Mouse (Mus musculus) midbrain, embryonic 12.5 days (tissue): ENCODE data around the gene Crip1. TPM values are rescaled to one million over a fixed set of nuclear protein-coding genes. Genes with fewer than 3 reads are reported as not detected.
A peak's percentile ranks its signal among the peaks of the same experiment; 100 is the strongest.

ENCODE experiments used
- ATAC-seq: fragments of 200-750 bp; cut with Nextera tagmentation; 2 replicates; pipeline ENCODE4 v1.8.0; 2017; ENCODE audit warnings: low read depth, moderate TSS enrichment, moderate library complexity; ENCODE audit not compliant: low FRiP score
- H3K27ac ChIP-seq: fragments of 300-500 bp; sonication (generic); replicated peaks from 2 replicates; pipeline ENCODE4 v1.5.1; 2016; ENCODE audit warnings: mild to moderate bottlenecking
- H3K27me3 ChIP-seq: fragments of 300-500 bp; sonication (generic); 2 replicates; pipeline ENCODE4 v1.6.1; 2016; ENCODE audit warnings: mild to moderate bottlenecking
- H3K36me3 ChIP-seq: fragments of 300-500 bp; sonication (generic); 2 replicates; pipeline ENCODE4 v1.6.1; 2016
- H3K4me1 ChIP-seq: fragments of 300-500 bp; sonication (generic); 2 replicates; pipeline ENCODE4 v1.6.1; 2016
- H3K4me2 ChIP-seq: fragments of 300-500 bp; sonication (generic); replicated peaks from 2 replicates; pipeline ENCODE4 v1.6.1; 2016; ENCODE audit warnings: mild to moderate bottlenecking, moderate library complexity
- H3K4me3 ChIP-seq: fragments of 300-500 bp; sonication (generic); 2 replicates; pipeline ENCODE4 v1.5.1; 2016; ENCODE audit warnings: mild to moderate bottlenecking
- H3K9ac ChIP-seq: fragments of 300-500 bp; sonication (generic); replicated peaks from 2 replicates; pipeline ENCODE4 v1.6.1; 2016; ENCODE audit warnings: mild to moderate bottlenecking, moderate library complexity
- H3K9me3 ChIP-seq: fragments of 300-500 bp; sonication (generic); 2 replicates; pipeline ENCODE4 v1.6.1; 2016; ENCODE audit warnings: mild to moderate bottlenecking
- WGBS: fragments of 180-500 bp; shearing (Covaris S2); methylation state at CpG from one replicate; pipeline ENCODE4 v1.1.7; 2016; 5-methylcytosine and 5-hydroxymethylcytosine counted together
- polyA plus RNA-seq: library from polyadenylated mRNA; unstranded; fragments of >200 nt; fragmentation: Nextera tagmentation; extraction: Ambion mirVana; gene quantifications from 2 replicates; pipeline ENCODE4 v1.2.1, GENCODE M21; 2016

Gene Crip1
- polyA plus RNA-seq, 1 experiment from 2014 or later: 86.3 TPM

DNA sequence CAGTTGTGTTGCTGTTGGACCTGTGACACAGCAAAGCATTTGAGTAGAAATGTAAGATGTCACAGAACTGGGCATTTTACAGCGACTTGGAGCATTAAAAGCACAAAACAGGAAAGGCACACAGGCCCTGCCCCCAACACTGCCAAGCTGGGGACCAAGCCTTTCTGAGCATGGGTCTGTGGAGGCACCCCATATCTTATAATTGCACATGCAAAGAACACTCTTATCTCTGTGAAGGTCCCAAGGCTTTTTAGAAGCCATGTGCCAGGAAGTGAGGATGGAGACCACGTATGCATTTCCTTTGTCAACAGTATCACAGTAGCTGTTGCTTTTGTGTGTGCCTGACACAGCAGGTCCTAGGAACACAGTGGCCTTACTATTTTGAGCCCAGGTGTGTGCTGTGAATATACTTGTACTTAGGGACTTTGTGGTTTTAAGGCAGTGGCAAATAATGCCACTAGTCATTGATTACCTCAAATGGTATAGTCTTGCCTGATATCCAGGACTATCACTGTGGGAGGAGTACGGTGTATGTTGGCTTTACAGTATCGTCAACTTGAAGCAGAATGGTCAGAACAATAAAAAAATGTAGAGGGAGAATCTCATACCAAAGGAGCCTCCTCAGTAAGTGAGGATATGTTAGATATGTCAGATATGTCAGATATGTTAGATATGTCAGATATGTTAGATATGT is 38.5 kb upstream of the Crip1 start:
- Histone ChIP-seq H3K36me3 (peaks cover 25% of the 10 kb centered on the region), H3K27me3 (no peaks in the 10 kb centered on the region), H3K4me3 (no peak overlapping the region), H3K4me2 (no peak overlapping the region), H3K27ac (no peak overlapping the region), H3K9ac (no peak overlapping the region), H3K4me1 (peaks cover 21% of the 10 kb centered on the region), H3K9me3 (no peaks in the 10 kb centered on the region)
- ATAC-seq: no peak
- WGBS: 90% methylated on average over 4 of the region's 4 CpGs

DNA sequence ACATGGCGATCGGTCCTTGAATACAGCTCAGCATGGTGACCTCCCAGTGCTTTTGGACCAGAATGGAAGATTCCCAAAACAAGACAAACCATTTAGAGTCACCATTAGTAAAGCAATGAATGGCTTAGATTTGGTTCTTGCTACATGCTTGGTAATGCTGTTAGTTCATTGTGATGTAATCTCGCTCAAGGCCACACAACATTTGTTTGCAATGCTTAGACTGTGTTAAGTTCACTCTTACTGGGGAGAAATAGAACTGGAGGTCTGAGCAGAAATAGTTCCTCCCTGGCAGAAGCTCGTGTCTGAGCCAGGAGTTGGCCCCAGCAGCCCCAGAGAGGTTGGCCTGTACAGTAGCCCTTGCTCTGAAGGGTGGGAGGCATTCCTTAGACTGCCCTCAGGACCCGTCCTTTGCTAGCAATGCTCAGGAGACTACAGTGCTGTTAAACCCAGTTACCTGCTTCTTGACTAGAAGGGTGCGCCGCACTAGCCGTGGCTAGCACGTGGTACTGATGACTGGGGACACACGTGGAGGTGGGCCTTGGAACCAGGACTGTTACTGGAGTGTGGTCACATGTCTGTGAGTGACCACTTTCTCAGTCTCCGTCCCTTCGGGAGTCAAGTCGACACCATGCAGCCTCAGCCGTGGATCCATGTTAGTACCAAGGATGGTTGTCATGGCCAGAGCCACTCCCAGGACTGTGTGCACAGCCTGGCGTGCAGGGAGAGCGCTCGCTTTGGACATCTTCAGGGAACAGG is 37.4 kb upstream of the Crip1 start:
- H3K27me3 ChIP-seq: no peaks in the 10 kb centered on the region
- H3K4me2 ChIP-seq: no peak overlapping the region
- H3K4me3 ChIP-seq: no peak overlapping the region
- peaks cover 29% of the 10 kb centered on the region for H3K36me3 ChIP-seq
- no peaks in the 10 kb centered on the region for H3K9me3 ChIP-seq
- 86% methylated on average over 17 of the region's 17 CpGs for WGBS
- no peak for ATAC-seq
- H3K27ac ChIP-seq: no peak overlapping the region
- H3K4me1 ChIP-seq: peaks cover 10% of the 10 kb centered on the region; the same call in 1 of the 2 replicates
- H3K9ac ChIP-seq: no peak overlapping the region

DNA sequence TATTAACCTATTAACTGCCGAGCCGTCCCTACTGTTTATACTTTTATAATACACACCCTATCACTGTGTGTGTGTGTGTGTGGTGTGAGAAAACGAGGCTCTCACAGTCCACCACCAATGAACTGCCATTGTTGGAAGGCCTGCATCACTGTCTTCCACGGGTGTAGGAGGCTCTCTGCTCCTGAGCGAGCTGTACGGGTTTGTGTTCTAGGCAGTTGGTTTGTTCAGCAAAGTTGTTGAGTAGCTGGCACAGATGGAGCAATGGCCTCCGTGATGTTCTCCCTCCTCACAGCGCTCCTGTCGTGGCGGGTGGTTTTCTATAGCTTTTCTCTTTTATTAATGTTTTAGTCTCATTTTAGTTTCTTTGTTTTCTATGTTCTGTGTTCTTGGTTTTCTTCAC is 36.3 kb upstream of the Crip1 start:
- Histone ChIP-seq H3K4me1 (peaks cover 6% of the 10 kb centered on the region; the same call in 1 of the 2 replicates), H3K9me3 (no peaks in the 10 kb centered on the region), H3K4me2 (no peak overlapping the region), H3K27me3 (no peaks in the 10 kb centered on the region), H3K4me3 (no peak overlapping the region), H3K27ac (0 out of 2 replicates have a peak overlapping the region, but pooled peaks have one; percentile 25), H3K9ac (no peak overlapping the region), H3K36me3 (peaks cover 36% of the 10 kb centered on the region)
- WGBS: 89% methylated on average over 10 of the region's 10 CpGs
- no peak for ATAC-seq

DNA sequence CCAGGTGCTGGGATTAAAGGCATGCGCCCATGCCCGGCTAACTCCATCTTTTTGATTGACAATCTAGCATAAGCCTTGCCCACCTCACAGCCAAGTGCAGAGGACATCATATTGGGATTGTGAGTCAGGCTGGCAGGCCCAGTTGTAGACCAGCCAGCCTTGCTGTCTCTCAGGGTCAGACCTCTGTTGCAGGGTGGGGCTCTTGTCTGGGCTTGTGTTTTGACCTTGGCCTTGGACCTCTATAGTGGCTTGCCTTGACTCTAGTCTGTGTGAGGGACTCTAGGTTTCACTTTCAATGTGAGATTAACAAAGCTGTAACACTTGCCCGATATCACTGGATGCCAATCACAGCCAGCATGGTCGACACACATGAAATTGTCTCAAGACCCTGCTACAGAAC is 32.0 kb upstream of the Crip1 start:
- peaks cover 62% of the 10 kb centered on the region for H3K36me3 ChIP-seq
- H3K4me2 ChIP-seq: no peak overlapping the region
- H3K27ac ChIP-seq: no peak overlapping the region
- peaks cover 6% of the 10 kb centered on the region; the same call in 1 of the 2 replicates for H3K4me1 ChIP-seq
- ATAC-seq: no peak
- 92% methylated on average over 4 of the region's 4 CpGs for WGBS
- H3K4me3 ChIP-seq: no peak overlapping the region
- no peaks in the 10 kb centered on the region for H3K27me3 ChIP-seq
- H3K9me3 ChIP-seq: no peaks in the 10 kb centered on the region
- H3K9ac ChIP-seq: no peak overlapping the region

DNA sequence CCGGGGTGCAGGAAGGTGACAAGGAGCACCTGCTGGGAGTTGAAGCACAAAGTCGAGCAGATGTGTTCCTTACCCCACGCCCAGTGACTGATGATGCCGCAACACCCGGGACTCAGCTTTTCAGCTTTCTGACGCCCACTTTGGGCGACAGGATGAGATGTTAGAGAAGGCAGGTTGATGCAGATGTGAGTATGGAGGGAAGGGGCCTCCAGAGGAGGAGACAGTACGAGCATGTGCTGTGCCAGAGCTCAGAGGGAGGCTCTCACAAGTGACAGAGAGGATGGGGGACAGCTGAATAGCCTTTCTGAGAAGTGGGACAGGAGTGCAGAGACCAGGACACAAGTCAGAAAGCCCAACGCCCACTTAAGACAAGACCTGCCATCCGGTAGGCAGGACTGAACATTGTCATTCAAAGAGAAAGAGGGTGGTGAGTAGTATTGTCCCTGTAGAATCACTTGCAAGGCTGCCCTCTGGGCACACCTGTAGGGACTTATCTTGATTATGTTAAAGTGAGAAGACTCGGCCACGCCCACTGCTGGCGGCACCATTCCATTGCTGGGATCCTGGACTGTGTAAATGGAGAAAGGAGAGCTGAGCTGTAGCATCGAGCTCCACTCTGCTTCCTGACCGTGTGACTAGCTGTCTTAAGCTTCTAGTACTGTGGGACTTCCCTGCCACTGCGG is 31.1 kb upstream of the Crip1 start:
- Histone ChIP-seq H3K4me2 (no peak overlapping the region), H3K27me3 (no peaks in the 10 kb centered on the region), H3K9me3 (no peaks in the 10 kb centered on the region), H3K9ac (no peak overlapping the region), H3K4me3 (no peak overlapping the region), H3K27ac (no peak overlapping the region), H3K36me3 (peaks cover 66% of the 10 kb centered on the region), H3K4me1 (0 out of 2 replicates have a peak, but pooled peaks cover 2% of the 10 kb centered on the region)
- ATAC-seq: no peak
- WGBS: 90% methylated on average over 16 of the region's 16 CpGs

DNA sequence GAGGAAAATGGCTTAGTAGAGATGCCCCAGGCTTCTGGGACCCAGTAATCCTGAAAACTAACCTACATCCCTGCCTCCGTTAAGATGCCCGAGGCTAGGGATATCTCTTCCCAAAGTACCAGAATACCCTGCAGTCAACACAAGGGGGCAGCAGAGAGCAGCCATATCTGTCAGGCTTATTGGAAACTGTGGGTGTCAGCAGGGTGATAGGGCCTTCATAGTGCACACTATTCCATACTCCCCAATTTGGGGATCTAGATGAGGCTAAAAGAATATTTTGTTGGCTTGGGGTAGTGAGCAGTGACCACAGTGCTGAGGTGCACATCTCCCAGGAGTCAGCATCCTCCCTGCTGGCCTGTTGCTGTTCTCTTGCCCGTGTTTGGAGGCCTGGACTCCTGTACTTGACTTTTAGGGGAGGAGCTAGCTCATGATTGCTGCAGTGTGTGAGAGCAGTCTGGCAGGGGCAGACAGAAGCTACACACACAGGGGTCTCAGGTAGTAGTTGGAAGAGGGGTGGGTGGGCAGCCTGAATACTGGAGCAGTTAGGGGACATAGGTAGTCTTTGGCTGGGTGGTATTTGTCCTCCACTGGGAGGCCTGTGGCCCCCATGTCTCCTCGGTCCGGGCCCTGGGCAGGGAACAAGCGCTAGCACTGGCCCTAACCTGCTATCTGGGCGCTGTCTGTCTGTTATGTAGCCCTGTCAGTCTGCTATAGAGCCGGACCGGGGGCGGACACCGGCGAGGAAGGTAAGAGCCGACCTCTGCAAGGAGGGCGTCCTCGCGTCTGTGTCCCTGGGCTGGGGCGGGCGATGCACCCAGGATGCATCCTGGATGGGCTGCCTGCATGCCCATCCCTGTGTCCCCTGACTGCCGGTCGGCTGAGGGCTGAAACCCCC is 26.4 kb upstream of the Crip1 start:
- no peak overlapping the region for H3K9ac ChIP-seq
- H3K4me2 ChIP-seq: no peak overlapping the region
- H3K4me1 ChIP-seq: no peaks in the 10 kb centered on the region
- peaks cover 90% of the 10 kb centered on the region for H3K36me3 ChIP-seq
- ATAC-seq: peak; percentile 28
- H3K4me3 ChIP-seq: no peak overlapping the region
- H3K9me3 ChIP-seq: no peaks in the 10 kb centered on the region
- WGBS: 88% methylated on average over 20 of the region's 20 CpGs
- H3K27me3 ChIP-seq: no peaks in the 10 kb centered on the region
- no peak overlapping the region for H3K27ac ChIP-seq

DNA sequence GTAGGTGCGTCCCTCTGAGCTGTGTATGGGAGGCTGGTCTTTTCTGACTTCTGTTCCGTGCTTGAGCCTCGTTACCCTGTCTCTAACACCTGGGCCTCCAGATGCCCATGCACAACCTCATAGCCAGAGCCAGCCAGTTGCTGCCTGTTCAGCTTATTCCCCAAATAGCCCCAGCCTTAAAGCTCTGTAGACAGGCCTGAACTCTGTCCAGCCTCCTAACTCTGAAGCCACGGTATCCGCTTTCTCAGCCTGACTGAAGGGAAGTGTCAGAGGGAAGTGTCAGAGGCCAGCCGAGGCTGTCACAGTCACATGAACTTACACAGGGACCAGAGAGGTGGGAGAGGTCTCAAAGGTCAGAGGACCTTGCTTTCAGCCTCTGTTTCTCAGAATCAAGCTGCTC is 21.4 kb upstream of the Crip1 start:
- ATAC-seq: no peak
- no peak overlapping the region for H3K4me3 ChIP-seq
- H3K9me3 ChIP-seq: no peaks in the 10 kb centered on the region
- no peak overlapping the region for H3K9ac ChIP-seq
- 90% methylated on average over 6 of the region's 6 CpGs for WGBS
- no peaks in the 10 kb centered on the region for H3K27me3 ChIP-seq
- H3K27ac ChIP-seq: no peak overlapping the region
- peaks cover 100% of the 10 kb centered on the region for H3K36me3 ChIP-seq
- no peaks in the 10 kb centered on the region for H3K4me1 ChIP-seq
- H3K4me2 ChIP-seq: no peak overlapping the region

DNA sequence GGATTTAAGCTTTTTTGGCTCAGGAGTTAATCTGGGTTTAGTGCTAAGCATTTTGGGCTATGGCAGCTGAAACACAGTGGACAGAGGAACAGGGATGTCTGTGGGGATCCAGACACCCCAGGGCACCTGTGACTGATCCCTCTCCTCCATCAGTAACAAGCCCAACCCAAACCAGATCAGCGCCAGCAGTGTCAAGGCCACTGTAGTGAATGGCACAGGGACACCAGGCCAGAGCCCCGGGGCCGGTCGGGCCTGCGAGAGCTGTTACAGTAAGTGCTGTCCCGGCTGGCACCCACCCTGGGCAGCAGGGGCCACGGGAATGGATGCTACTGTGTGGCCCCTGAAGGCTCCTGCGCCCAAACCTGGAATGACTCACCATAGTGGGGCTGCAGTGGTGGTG is 15.4 kb upstream of the Crip1 start:
- 98% methylated on average over 8 of the region's 8 CpGs for WGBS
- Histone ChIP-seq H3K36me3 (peaks cover 100% of the 10 kb centered on the region), H3K9me3 (no peaks in the 10 kb centered on the region), H3K4me1 (no peaks in the 10 kb centered on the region), H3K4me3 (no peak overlapping the region), H3K9ac (no peak overlapping the region), H3K27ac (no peak overlapping the region), H3K27me3 (no peaks in the 10 kb centered on the region), H3K4me2 (no peak overlapping the region)
- ATAC-seq: no peak

DNA sequence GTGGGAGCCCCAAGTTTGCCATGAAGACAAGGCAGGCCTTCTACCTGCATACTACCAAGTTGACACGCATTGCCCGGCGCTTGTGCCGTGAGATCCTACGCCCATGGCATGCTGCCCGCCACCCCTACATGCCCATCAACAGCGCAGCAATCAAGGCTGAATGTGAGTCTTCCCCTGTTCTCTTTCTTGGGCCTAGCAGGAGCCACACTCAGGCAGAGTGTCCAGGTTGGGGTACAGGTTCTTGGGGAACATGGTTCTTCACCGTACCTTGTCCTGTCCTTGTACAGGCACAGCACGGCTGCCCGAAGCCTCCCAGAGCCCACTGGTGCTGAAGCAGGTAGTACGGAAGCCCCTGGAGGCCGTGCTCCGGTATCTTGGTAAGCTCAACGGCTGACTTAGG is 14.5 kb upstream of the Crip1 start:
- ATAC-seq: no peak
- no peaks in the 10 kb centered on the region for H3K4me1 ChIP-seq
- no peak overlapping the region for H3K4me3 ChIP-seq
- no peaks in the 10 kb centered on the region for H3K9me3 ChIP-seq
- H3K27ac ChIP-seq: no peak overlapping the region
- H3K9ac ChIP-seq: no peak overlapping the region
- H3K27me3 ChIP-seq: no peaks in the 10 kb centered on the region
- H3K36me3 ChIP-seq: peaks cover 100% of the 10 kb centered on the region
- 96% methylated on average over 14 of the region's 14 CpGs for WGBS
- no peak overlapping the region for H3K4me2 ChIP-seq

DNA sequence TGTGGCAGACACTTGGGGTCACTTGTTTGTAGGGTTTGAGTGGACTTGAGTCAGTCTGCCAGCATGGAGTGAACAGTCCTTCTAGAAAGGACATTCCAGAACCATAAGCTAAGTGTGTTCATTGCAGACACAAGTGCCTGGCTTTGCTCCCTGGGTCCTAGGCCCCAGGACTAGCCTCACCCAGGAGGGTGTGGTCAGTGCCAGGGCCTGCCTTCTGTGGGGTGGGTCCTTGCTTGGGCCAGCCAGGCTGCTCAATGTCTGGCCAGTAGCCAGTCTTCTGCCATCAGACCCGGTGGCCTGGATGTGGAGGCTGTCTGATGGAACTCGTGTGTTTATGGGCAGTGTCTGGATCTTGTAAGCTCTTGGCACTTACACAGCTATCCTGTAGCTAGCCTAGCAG is 13.5 kb upstream of the Crip1 start:
- H3K36me3 ChIP-seq: peaks cover 100% of the 10 kb centered on the region
- H3K4me2 ChIP-seq: no peak overlapping the region
- WGBS: 97% methylated on average over 2 of the region's 2 CpGs
- no peaks in the 10 kb centered on the region for H3K27me3 ChIP-seq
- ATAC-seq: no peak
- no peak overlapping the region for H3K9ac ChIP-seq
- no peaks in the 10 kb centered on the region for H3K9me3 ChIP-seq
- H3K4me3 ChIP-seq: no peak overlapping the region
- no peak overlapping the region for H3K27ac ChIP-seq
- no peaks in the 10 kb centered on the region for H3K4me1 ChIP-seq

DNA sequence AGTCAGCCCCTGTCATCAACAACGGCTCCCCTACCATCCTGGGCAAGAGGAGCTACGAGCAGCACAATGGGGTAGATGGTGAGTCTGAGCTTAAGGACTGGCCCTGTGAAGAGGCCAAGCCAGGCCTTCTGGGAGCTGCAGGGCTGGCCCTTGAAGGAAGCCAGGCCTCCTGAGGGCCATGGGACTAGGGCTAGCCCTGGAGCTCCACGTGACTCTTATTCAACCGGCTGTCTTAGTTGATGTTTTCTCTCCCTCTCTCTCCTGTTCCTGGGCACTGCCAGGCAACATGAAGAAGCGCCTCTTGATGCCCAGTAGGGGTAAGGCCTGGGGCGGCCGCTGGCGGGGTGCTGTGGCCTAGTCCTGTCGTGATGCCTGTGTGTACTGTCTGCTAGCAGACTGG is 12.9 kb upstream of the Crip1 start:
- H3K4me2 ChIP-seq: no peak overlapping the region
- peaks cover 100% of the 10 kb centered on the region for H3K36me3 ChIP-seq
- H3K27ac ChIP-seq: no peak overlapping the region
- H3K4me3 ChIP-seq: no peak overlapping the region
- ATAC-seq: no peak
- no peak overlapping the region for H3K9ac ChIP-seq
- peaks cover 2% of the 10 kb centered on the region; the same call in 1 of the 2 replicates for H3K4me1 ChIP-seq
- H3K27me3 ChIP-seq: no peaks in the 10 kb centered on the region
- 90% methylated on average over 9 of the region's 9 CpGs for WGBS
- H3K9me3 ChIP-seq: no peaks in the 10 kb centered on the region
